Mouse (Mus musculus) cerebellum, adult 18-20 months (tissue): ENCODE results near the gene Xpo5.
A peak's percentile ranks its signal among the peaks of the same experiment; 100 is the strongest.

Experiments used
- DNase-seq, 2 experiments: peaks; one replicate each; pipeline ENCODE4 v3.0.0; 2021

Xpo5 gene

GRCm38 (mm10) chr17:46203078-46203477, 496 bp downstream of the Xpo5 start:
- peak in 1 of 2 experiments; percentile 17 for DNase-seq

GRCm38 (mm10) chr17:46206676-46207075, 4.1 kb downstream of the Xpo5 start:
- DNase-seq: no peak

DNA sequence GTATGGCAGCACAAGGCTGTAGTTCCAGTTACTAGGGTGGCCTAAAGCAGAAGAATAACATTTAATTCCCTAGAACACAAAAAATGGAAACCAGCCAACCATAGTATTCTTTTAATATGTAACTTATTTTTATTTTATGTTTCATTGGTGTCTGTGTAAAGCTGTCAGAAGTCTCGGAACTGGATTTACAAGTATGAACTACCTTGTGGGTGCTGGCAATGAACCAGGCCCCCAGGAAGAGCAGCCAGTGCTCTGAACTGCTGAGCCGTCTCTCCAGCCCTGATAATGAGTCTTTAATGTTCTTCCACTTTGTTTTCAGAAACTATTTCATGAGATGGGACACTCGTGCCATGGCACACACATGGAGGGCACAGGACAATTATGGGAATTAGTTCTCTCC, 8.0 kb downstream of the Xpo5 start:
- DNase-seq: no peak

- no peak for DNase-seq
Measured at GRCm38 (mm10) chr17:46221601-46222000, 19.0 kb downstream of the Xpo5 start.

DNA sequence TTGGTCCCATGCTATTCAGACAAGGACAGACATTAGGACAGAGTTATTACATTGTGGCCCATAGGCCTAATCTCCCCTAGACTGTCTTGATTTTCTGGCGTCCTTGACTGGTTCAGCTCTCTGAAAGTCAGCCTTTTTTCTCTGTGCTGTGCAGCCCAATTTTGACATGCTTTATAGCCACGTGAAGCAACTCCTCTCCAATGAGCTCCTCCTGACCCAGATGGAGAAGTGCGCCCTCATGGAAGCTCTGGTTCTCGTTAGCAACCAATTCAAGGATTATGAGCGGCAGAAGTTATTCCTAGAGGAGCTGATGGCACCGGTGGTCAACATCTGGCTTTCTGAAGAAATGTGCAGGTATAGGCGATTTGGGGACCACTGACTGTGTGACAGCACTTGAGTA, 25.0 kb downstream of the Xpo5 start:
- DNase-seq: no peak

GRCm38 (mm10) chr17:46236067-46236466, 33.5 kb downstream of the Xpo5 start:
- DNase-seq: no peak

GRCm38 (mm10) chr17:46237079-46237478, 34.5 kb downstream of the Xpo5 start:
- DNase-seq: no peak

GRCm38 (mm10) chr17:46237480-46237879, 34.9 kb downstream of the Xpo5 start:
- DNase-seq: no peak

- DNase-seq: no peak
Measured at GRCm38 (mm10) chr17:46239516-46240114, 37.0 kb downstream of the Xpo5 start.

DNA sequence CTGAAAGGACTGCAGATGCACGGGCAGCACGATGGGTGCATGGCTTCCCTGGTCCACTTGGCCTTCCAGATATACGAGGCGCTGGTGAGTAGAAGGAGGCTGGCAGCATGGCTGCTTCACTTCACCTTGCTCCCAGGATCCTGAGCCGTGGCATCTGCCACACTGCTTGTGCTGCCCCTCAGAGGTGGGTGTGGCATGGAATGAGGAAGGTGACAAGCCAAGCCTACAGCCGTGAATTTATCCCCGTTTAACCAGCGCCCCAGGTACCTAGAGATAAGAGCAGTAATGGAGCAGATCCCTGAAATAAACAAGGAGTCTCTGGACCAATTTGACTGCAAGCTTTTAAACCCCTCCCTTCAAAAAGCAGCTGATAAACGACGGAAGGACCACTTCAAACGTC, 38.9 kb downstream of the Xpo5 start:
- DNase-seq: no peak

GRCm38 (mm10) chr17:46242274-46242673, 39.7 kb downstream of the Xpo5 start:
- DNase-seq: no peak

DNA sequence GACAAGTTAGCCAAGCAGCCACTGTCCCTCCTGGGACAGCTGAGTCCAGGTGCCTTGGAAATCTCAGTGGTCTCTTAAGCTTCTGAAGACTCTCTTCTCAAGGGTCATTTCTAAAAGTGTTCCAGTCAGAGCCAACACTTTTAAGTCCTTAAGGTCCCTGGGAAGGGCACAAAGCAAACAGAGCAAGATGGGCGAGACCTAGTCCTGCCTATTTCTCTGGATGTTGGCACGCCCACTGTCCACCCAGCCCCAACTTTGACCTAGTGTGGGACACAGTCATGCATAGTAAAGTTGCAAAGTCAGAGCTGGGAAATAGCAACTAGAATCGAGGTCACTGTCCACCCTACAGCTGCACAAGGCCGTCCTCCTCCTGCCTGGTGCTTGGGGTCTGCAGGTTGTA, 40.4 kb downstream of the Xpo5 start:
- no peak for DNase-seq

- no peak for DNase-seq
Measured at GRCm38 (mm10) chr17:46243624-46244023, 41.0 kb downstream of the Xpo5 start.

DNA sequence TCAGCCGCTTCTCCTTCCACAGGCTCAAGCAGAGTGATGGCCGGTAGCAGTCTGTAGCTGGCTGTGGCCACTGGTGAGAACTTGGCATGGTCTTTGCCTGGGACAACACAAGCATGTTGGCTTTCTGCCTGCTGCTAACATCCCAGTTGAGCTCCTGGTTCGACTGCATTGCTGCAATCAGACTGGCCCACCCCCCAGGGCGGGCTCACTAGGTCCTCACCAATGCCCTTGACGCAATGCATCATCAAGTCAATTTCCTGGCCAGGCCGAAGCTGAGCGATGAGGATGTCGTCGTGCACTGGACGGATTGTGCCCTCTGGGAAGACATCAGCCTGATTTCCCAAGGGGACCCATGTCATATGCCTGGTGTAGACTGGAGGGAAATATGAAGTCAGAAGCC, 42.0 kb downstream of the Xpo5 start:
- DNase-seq: no peak

DNA sequence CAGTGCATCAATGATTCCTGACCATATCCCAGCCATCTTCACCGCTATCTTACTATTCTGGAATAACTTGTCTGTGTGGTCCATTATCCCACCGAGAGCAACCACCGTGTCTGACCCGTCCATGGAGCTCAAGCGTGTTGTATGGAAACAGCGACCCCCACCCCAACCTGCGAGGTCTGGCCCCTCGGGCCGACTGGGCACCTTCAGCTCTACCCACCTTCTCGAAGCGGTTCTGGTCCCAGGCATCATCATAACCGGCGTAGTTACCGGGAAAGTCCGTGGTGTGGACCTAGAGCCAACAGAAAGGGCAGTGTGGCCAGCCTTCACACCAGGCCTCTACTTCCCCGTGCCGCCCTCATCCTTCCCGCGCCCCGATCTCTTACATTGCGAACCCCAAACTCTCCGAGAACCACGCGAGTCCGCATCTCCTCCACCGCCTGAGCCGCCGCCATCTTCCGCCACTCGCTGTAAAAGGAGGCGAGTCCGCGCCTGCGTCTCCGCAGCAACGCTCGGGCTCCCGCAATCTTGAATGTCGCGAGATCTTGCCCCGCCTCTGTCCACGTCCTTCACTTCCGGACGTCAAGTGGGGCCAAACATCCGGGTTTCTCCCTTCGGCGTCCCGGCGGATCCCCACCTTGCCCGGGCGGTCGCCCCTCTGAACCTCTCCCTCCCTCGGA, 45.1 kb downstream of the Xpo5 start, which contains the start of the genes Polr1c and Yipf3:
Gene Polr1c (minus strand): TSS at position 543 of the 677 bp plus-strand sequence.
Gene Yipf3 (plus strand): TSS at position 569 of the 677 bp plus-strand sequence.
- DNase-seq: peak; percentile 94 to 96

GRCm38 (mm10) chr17:46248189-46248522, 45.6 kb downstream of the Xpo5 start:
- DNase-seq: no peak

DNA sequence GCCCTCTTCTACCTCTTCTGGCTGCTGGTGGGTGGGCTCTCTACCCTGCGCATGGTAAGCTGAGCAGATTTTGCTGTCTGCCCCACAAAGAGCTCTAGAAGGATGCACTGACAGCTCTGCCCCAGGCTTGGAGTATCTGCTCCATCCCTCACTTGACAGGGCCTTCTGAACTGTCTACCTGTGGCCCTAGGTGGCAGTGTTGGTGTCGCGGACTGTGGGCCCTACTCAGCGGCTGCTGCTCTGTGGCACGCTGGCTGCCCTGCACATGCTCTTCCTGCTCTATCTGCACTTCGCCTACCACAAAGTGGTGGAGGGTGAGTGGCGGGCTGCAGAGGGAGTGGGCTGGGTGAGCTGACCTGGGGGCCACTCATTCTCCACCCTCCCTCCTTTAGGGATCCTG, 48.6 kb downstream of the Xpo5 start:
- no peak for DNase-seq

DNA sequence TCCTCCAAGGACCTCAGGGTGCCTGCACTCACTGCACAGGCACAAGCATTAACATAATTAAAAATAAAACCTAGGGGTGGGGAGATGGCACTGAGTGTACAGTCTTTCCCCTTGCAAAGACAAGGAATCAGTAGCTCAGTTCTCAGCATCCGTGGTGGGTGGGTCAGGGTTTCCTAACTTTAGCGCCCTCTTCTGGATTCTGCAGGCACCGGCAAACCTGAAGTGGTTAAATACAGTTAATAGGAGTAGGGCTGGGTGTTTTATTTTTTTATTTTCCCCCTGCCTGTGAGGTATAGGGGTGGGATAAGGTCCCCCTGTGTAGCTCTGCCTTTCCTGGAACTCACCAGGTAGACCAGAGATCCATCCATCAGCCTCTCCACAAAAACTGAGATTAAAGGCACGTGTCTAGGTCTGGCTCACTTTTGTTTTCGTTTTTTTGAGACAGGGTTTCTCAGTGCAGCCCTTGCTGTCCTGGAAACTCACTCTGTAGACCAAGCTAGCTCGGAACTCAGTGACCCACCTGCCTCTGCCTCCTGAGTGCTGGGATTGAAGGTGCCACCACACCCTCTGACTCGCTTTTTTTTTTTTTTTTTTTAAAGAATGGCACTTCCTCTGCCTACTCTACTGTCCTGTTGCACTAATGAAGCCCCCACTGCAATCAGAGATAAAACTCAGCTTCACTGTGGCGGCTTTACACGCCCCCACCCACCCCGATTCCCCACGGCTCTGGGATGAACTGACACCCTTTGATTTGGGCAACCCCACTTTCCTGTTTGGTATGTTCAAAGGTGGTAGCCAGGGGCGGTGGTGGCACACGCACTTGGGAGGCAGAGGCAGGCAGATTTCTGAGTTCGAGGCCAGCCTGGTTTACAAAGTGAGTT, 50.2 kb downstream of the Xpo5 start:
- no peak for DNase-seq

DNA sequence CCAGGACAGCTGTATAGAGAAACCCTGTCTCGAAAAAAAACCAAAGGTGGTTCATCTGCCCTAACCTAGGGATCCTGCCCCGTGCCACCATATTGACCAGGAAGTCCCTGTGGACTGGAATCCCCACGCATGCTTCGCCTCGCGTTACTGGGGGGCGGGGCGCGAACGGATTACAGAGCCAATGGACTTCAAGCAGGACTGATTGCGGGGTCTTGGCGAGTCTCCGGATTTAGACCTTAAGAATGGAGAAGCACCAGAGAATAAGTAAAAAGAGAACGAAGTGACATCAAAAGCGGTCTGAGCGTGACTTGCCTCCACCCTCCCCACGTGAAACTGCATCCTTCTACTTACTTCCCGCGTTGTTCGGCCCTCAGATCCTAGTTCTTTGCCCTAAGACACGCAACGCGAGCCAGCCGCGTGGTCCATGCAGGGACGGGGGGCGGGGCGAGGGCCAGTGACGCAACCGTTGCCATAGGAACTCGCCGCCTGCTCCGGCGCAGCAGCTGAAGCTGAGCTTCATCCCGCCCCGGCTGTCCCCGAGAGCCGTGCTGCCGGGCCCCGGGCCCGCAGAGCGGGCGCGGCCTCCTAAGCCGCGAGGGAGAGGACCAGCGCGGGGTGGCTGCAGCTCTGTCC, 51.0 kb downstream of the Xpo5 start, which contains the start of gene Lrrc73:
Gene Lrrc73 (plus strand): TSS at position 80 of the 633 bp plus-strand sequence.
- peak; percentile 93 to 94 for DNase-seq

GRCm38 (mm10) chr17:46254106-46254505, 51.5 kb downstream of the Xpo5 start:
- peak in 1 of 2 experiments; percentile 44 for DNase-seq

DNA sequence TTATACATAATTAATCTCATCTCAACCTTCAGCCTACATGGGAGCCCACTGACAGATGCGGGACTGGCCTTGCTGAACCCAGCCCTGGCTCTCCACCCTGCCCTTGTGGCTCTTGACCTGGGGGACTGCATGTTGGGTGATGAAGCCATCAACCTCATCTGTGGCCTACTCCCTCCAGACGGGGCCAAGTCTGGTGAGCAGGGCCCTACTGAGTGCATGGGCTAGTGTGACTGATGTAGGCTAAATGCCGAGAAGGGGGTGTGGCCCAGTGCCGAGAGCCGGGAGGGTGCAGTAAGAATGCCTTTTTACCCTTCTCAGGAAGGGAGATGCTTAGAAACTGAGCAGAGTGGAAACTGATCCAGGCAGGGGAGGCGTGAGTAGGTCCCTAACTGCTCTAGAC, 52.6 kb downstream of the Xpo5 start:
- DNase-seq: no peak

DNA sequence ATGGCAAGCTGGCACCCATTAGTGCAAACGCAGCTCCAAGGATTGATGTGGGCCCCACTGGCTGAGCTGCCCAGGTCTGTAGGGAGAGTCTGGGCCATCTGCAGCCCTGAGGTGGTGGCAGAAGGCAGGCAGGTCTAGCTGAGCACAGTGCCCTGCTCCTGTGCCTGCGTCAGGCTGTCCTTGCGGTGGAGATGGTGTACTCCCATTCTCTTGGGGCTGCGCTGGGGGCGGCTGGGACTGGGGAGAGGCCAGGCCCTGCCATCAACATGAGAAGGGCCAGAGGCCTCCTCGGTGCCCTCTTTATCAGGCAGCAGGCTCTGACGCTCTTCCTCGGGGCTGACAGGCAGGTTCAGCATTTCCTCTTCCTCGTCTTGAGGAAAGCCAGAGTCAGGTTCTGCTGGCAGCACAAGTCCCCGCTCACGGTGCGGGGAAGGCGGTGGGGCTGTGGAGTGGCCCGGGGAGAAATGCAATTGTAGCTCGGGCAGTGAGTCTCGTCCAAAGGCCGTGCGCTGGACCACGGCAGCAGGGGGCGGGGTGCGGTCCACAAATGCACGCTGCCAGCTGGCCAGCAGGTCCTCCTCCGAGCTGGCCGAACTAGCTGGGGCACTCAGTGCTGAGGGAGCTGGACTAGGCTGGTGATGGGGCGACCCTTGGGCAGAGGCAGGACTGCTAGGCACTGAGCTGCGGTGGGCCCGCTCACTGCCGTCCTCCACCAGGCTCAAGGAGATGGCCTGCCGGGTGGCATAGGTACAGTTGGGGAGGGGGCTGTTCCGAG, 55.9 kb downstream of the Xpo5 start:
- no peak for DNase-seq
